Mouse (Mus musculus): ENCODE data around the gene Map3k7cl.

Gene Map3k7cl

GRCm38 (mm10) chr16:87635841-87636240, 82.7 kb downstream of the Map3k7cl start:
- DNase-seq (ENCODE audit: low spot score in 2 of 2), result no peak

- DNase-seq (ENCODE audit: low spot score in 2 of 2), result no peak
Measured at GRCm38 (mm10) chr16:87638098-87638497, 85.0 kb downstream of the Map3k7cl start.

- no peak for DNase-seq (ENCODE audit: low spot score in 2 of 2)
Measured at GRCm38 (mm10) chr16:87642234-87642633, 89.1 kb downstream of the Map3k7cl start.

GRCm38 (mm10) chr16:87644111-87644770, 91.1 kb downstream of the Map3k7cl start:
- no peak for DNase-seq (ENCODE audit: low spot score in 2 of 2)
